Mouse (Mus musculus): ENCODE measurements around the gene Tsacc. TPM values are rescaled to one million over a fixed set of nuclear protein-coding genes. Genes with fewer than 3 reads are reported as not detected.
"Not testable (repeated sequence)": the region's sequence is repeated elsewhere in the genome, so short reads cannot be mapped to it uniquely, and the experiment has no call there.

The Tsacc gene
- polyA plus RNA-seq, 1 experiment from 2014 or later, result 12.2 TPM

DNA sequence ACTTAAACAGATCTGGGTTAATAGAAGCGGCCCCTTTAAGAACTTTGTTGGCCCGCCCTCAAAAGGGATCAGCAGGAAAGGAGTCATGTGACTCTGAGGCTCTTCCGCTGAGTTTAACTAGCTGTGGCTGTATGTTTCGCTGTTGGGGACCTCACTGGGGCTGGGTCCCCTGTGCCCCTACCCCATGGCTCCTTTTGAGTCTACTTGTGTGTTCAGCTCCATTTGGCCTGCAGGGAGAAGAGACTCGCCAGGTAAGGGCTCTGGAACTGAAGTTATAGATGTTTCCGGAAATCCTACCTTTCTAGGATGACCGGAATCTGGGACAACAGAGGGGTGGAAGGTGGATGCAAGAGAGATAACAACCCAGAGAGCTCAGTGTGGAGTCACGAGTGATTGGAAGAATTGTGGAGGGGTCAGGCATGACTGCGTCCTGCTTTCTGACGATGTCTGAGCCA lies 28.2 kb upstream of the Tsacc start, which contains the start of gene Glmp:
Gene Glmp, plus strand, starts transcription at position 73 of the 455 bp plus-strand sequence.
- Histone ChIP-seq H3K4me1 (replicated peaks) (peaks cover 7% of the 10 kb centered on the region), H3K4me2 (replicated peaks) (peak within 1 kb of the TSS; percentile 85), H3K27ac (0 out of 2 replicates have a peak within 1 kb of the TSS, but pooled peaks have one; percentile 40), H3K4me3 (replicated peaks) (peak within 1 kb of the TSS; percentile 84), H3K27me3 (replicated peaks) (no peaks in the 10 kb centered on the region), H3K36me3 (peaks cover 34% of the 10 kb centered on the region), H3K9ac (peak within 1 kb of the TSS; percentile 68), H3K9me3 (no peaks in the 10 kb centered on the region)
- under 1% methylated on average over 10 of the region's 10 CpGs for WGBS
- peak; percentile 88 for ATAC-seq

DNA sequence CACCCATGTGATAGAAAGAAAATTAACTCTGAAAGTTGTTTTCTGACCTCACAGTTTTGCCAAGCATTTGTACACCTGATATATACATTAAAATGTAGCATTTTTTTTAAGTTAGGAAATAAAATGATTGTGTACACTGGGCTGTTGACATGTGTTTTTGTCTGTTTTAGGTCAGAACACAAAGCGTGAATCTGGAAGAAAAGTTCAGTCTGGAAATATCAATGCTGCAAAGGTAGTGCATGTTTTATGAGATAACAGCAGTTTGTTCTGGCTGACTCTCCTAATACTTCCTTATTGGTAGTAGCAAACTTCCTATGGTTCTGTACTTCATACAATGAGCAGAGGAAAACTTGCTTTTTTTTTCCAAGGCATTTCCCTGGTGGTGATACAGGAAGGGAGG lies 2.4 kb upstream of the Tsacc start:
- Histone ChIP-seq H3K36me3 (peaks cover 40% of the 10 kb centered on the region), H3K4me3 (replicated peaks) (no peak overlapping the region), H3K27me3 (replicated peaks) (no peaks in the 10 kb centered on the region), H3K9me3 (no peaks in the 10 kb centered on the region), H3K4me1 (replicated peaks) (peaks cover 10% of the 10 kb centered on the region), H3K27ac (no peak overlapping the region), H3K4me2 (replicated peaks) (no peak overlapping the region), H3K9ac (no peak overlapping the region)
- 76% methylated on average over 1 of the region's 1 CpGs for WGBS
- no peak for ATAC-seq

DNA sequence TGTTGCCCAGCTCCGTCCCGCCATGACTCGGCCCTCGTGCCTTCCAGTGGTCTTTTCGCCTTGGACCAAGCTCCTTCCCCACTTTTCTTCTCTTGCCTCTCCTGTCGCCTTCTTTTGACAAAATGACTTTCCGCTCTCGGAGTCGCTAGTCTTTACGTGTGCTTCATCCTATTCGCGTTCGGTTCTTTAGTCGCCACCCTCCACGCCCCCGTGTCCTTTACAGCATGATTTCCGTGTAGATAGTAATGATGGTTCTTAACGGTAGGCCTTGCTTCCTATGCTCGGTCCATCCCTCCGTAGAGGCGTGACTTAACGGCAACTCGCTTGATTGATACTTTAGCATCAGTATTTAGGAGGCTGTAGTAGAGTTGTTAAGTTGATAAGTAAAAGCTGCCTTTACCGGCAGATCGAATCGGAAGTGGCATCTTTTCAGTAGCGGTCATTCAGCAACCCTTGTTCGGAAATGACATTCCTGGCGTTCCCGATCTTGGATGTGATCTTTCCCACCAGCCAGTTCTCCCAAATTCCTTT lies 587 bp upstream of the Tsacc start:
- peak overlapping the region; percentile 62 for H3K4me2 ChIP-seq (replicated peaks)
- ATAC-seq, result peak; percentile 27
- no peaks in the 10 kb centered on the region for H3K9me3 ChIP-seq
- H3K4me1 ChIP-seq (replicated peaks), result peaks cover 10% of the 10 kb centered on the region
- H3K4me3 ChIP-seq (replicated peaks), result peak overlapping the region; percentile 89
- peak overlapping the region; percentile 94 for H3K27ac ChIP-seq
- H3K36me3 ChIP-seq, result peaks cover 25% of the 10 kb centered on the region
- peak overlapping the region; percentile 89 for H3K9ac ChIP-seq
- H3K27me3 ChIP-seq (replicated peaks), result no peaks in the 10 kb centered on the region
- WGBS, result under 1% methylated on average over 30 of the region's 30 CpGs

GRCm38 (mm10) chr3:88296110-88296560 lies 664 bp downstream of the Tsacc start:
- peak overlapping the region; percentile 63 for H3K4me2 ChIP-seq (replicated peaks)
- ATAC-seq, result peak; percentile 30
- H3K27me3 ChIP-seq (replicated peaks), result no peaks in the 10 kb centered on the region
- peak overlapping the region; percentile 89 for H3K4me3 ChIP-seq (replicated peaks)
- H3K9me3 ChIP-seq, result no peaks in the 10 kb centered on the region
- peak overlapping the region; percentile 63 for H3K9ac ChIP-seq
- peaks cover 18% of the 10 kb centered on the region for H3K36me3 ChIP-seq
- 2% methylated on average over 12 of the region's 12 CpGs for WGBS
- peaks cover 10% of the 10 kb centered on the region for H3K4me1 ChIP-seq (replicated peaks)
- peak overlapping the region; percentile 88 for H3K27ac ChIP-seq

DNA sequence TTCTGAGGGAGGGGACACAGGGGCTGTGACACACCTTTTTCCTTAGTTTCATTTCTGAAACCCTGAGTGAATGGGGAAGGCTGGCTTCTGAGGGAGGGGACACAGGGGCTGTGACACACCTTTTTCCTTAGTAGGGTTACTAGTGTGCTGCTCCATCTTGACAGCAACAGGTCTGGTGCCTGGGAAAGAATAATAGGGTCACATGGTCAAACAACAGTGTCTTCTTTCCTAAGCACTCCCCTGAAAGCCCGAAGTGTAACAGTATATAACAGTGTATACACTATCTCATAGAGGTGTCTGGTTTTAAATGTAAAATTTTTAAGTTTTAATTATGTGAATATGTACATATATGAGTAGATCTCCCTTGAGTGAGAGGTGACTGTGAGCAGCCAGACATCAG lies 1.5 kb downstream of the Tsacc start:
- 0 out of 2 replicates have a peak overlapping the region, but pooled peaks have one; percentile 89 for H3K4me3 ChIP-seq (replicated peaks)

DNA sequence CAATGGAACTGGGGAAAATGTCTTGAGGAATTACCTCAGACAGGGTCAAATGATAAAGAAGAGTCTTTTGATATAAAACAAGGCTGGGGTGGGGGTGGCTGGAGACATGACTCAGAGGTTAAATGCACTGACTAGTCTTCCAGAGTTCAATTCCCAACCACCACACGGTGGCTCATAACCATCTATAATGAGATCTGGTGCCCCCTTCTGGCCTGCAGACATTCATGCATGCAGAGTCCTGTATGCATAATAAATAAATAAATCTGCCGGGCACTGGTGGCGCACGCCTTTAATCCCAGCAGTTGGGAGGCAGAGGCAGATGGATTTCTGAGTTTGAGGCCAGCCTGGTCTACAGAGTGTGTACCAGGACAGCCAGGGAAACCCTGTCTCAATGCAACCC lies 4.8 kb downstream of the Tsacc start:
- no peaks in the 10 kb centered on the region for H3K36me3 ChIP-seq
- no peak overlapping the region for H3K9ac ChIP-seq
- no peaks in the 10 kb centered on the region for H3K9me3 ChIP-seq
- no peak overlapping the region for H3K4me2 ChIP-seq (replicated peaks)
- 60% methylated on average over 4 of the region's 4 CpGs for WGBS
- H3K4me1 ChIP-seq (replicated peaks), result 0 out of 2 replicates have a peak, but pooled peaks cover 2% of the 10 kb centered on the region
- no peak for ATAC-seq
- no peak overlapping the region for H3K27ac ChIP-seq
- H3K4me3 ChIP-seq (replicated peaks), result no peak overlapping the region
- H3K27me3 ChIP-seq (replicated peaks), result no peaks in the 10 kb centered on the region

More for the DNA sequence above, 1.5 kb downstream of the Tsacc start:
- not testable (repeated sequence) for H3K9me3 ChIP-seq; H3K27ac ChIP-seq; ATAC-seq; H3K27me3 ChIP-seq (replicated peaks); H3K36me3 ChIP-seq; H3K9ac ChIP-seq
- peaks cover 10% of the 10 kb centered on the region for H3K4me1 ChIP-seq (replicated peaks)
- WGBS, result 52% methylated on average over 1 of the region's 1 CpGs
- peak overlapping the region; percentile 63 for H3K4me2 ChIP-seq (replicated peaks)

DNA sequence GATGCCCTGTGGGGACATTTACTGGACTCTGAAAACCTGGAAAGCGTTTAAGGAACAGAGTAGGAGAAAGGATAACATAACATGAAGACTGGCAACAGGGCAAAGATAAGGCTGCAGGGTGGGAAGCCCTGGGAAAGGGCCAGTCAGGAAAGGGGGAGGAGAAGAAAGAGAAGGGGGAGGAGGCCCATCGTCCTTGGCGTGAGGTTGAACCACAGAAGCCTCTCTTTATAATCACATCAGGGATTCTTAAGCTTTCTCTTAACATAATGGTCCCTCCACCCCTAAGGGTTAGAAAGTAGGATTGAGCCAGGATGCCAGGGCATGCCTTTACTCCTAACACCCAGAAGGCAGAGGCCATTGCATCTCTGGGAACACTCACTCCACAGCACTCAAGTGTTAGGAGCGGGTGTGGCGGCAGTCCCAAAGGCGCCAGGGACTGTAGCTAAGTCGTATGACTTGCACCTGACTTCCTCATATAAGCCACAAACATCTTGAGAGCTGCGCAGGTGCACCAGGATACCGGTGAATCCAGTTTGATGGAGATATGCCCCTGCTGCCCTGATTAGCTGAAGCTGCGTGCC lies 8.6 kb downstream of the Tsacc start:
- not testable (repeated sequence) for ATAC-seq; H3K27me3 ChIP-seq (replicated peaks); H3K4me1 ChIP-seq (replicated peaks); H3K9ac ChIP-seq; H3K4me2 ChIP-seq (replicated peaks); H3K9me3 ChIP-seq; H3K27ac ChIP-seq; H3K4me3 ChIP-seq (replicated peaks); H3K36me3 ChIP-seq
- WGBS, result 82% methylated on average over 10 of the region's 10 CpGs

GRCm38 (mm10) chr3:88287110-88287509 lies 9.7 kb downstream of the Tsacc start, which contains the start of gene Gm38392:
Gene Gm38392 (minus strand): TSS chr3:88287210.
- Histone ChIP-seq H3K4me3 (replicated peaks) (no peak within 1 kb of the TSS), H3K9ac (no peak within 1 kb of the TSS), H3K27ac (no peak within 1 kb of the TSS), H3K36me3 (no peaks in the 10 kb centered on the region), H3K27me3 (replicated peaks) (no peaks in the 10 kb centered on the region), H3K4me2 (replicated peaks) (no peak within 1 kb of the TSS), H3K4me1 (replicated peaks) (no peaks in the 10 kb centered on the region), H3K9me3 (no peaks in the 10 kb centered on the region)
- no peak for ATAC-seq
- 98% methylated on average over 4 of the region's 4 CpGs for WGBS

DNA sequence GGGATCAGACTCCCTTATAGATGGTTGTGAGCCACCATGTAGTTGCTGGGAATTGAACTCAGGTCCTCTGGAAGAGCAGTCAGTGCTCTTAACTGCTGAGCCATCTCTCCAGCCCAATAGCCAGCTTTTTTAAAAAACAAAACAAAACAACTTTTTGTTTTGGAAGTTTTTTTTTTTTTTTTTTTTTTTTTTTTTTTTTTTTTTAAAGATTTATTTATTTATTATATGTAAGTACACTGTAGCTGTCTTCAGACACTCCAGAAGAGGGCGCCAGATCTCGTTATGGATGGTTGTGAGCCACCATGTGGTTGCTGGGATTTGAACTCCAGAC lies 11.3 kb downstream of the Tsacc start:
- not testable (repeated sequence) for H3K4me3 ChIP-seq (replicated peaks); H3K27me3 ChIP-seq (replicated peaks)
- no CpG with 5 or more reads among the region's 2 CpGs for WGBS

DNA sequence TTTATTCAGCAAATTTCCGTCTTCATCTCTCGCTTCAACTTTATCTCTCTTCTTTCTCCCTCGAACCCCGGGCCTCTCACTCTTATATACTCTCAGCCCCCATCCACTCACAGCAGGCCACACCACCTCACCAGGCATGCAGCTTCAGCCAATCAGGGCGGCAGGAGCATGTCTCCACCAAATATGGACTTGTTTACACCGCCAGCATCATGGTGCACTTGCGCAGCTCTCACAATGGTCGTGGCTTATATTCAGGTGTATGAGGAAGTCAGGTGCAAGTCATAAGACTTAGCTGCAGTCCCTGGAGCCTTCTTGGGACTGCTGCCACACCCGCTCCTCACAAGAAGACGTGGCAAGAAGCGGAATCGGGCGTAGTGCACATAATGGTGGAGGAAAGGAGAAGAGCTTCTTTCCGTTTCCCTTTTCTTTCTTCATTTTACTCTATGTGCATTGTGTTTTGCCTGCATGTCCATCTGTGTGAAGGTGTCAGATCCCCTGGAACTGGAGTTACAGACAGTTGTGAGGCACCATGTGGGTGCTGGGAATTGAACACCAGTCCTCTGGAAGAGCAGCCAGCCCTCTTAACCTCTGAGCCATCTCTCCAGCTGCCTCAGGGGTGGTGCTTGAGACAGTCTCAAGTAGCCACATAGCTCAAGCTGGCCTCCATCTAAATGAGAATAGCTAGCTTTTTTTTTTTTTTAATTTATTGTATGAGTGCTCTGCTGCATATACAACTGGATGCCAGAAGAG lies 11.8 kb downstream of the Tsacc start:
- H3K4me2 ChIP-seq (replicated peaks); ATAC-seq; H3K4me3 ChIP-seq (replicated peaks); H3K27ac ChIP-seq; H3K9ac ChIP-seq; H3K4me1 ChIP-seq (replicated peaks); H3K36me3 ChIP-seq; H3K27me3 ChIP-seq (replicated peaks); H3K9me3 ChIP-seq: not testable (repeated sequence)
- 93% methylated on average over 14 of the region's 14 CpGs for WGBS

More for the DNA sequence above, 11.3 kb downstream of the Tsacc start:
- not testable (repeated sequence) for H3K9ac ChIP-seq; H3K4me1 ChIP-seq (replicated peaks); H3K9me3 ChIP-seq; H3K27ac ChIP-seq; H3K36me3 ChIP-seq; H3K4me2 ChIP-seq (replicated peaks); ATAC-seq

DNA sequence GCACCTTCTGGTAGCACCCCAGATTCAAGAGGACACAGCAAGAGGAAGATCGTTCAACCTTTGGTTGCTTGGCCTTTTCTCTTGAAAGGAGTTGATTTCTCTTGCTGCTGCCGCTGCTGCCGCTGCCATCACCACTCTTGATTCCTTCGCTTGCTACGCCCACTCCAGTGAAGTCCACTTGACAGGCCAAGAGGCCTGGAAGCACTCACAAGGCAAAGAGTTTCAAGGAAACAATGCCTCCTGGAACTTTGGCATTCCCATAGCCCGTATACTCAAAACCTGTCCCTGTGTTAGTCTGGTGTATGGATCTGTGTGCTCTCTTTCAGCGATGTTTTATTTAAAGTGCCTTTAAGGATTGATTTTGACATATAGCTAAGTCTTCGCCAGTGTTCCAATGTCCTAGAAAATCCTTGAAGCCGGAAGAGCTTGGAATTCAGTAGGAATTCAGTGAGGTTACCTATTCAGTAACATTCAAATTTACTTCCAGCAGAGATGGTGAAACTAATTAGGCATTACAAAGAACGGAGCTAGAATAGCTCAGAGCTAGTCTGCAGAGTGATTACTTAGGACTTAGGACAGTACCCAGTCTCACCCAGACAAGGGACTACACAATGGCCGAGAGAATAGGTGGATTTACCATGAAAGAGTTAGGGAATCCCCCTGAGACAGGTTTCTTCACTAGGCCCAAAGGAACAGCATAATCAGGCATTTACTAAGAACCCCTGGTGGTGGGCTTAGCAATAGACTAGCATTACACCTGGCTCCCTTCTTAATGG lies 15.5 kb downstream of the Tsacc start:
- H3K4me1 ChIP-seq (replicated peaks); H3K4me3 ChIP-seq (replicated peaks); H3K36me3 ChIP-seq; H3K27me3 ChIP-seq (replicated peaks); H3K4me2 ChIP-seq (replicated peaks); H3K9ac ChIP-seq; H3K27ac ChIP-seq; ATAC-seq; H3K9me3 ChIP-seq: not testable (repeated sequence)
- 73% methylated on average over 11 of the region's 11 CpGs for WGBS

DNA sequence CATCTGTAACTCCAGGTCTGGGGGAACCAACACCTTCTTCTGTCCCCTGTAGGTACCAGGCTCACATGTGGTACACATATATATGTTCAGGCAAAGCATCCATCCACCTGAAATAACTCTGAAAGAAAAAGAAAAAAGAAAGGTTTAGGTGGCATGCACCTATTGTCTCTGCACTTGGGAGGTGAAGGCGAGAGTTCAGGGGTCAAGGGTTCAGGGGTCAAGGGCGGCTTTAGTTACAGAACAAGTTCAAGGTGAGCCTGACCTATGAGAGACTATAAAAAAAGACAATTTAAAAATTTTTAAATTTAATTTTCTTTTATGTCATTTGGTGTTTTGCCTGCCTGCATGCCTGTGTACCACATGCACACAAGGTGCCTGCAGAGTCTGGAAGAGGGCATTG lies 16.8 kb downstream of the Tsacc start:
- no peak overlapping the region for H3K27ac ChIP-seq
- 87% methylated on average over 2 of the region's 2 CpGs for WGBS
- H3K4me1 ChIP-seq (replicated peaks), result no peaks in the 10 kb centered on the region
- no peak overlapping the region for H3K4me3 ChIP-seq (replicated peaks)
- no peak for ATAC-seq
- no peak overlapping the region for H3K9ac ChIP-seq
- H3K4me2 ChIP-seq (replicated peaks), result no peak overlapping the region
- no peaks in the 10 kb centered on the region for H3K27me3 ChIP-seq (replicated peaks)
- no peaks in the 10 kb centered on the region for H3K36me3 ChIP-seq
- no peaks in the 10 kb centered on the region for H3K9me3 ChIP-seq

Measured in intestine, embryonic 15.5 days (tissue).